Mouse (Mus musculus) stomach, postnatal 0 days (tissue): ENCODE measurements at regions not wholly inside any gene's neighbourhood (a gene's known extent, or its start where the extent isn't known, plus 50 kb on each side); places are given as distances from the start of the nearest gene placed in this dataset.

Experiments
- ATAC-seq: fragments of 200-750 bp; cut with Nextera tagmentation; 2 replicates; pipeline ENCODE4 v1.8.0; 2017; ENCODE audit not compliant: low FRiP score, low TSS enrichment
- DNase-seq: peaks from one replicate; pipeline ENCODE4 v3.0.0-alpha.2; 2016; ENCODE audit warnings: low spot score
- H3K27ac ChIP-seq: fragments of 300-500 bp; sonication (generic); replicated peaks from 2 replicates; pipeline ENCODE4 v1.5.1; 2014; ENCODE audit warnings: mild to moderate bottlenecking, control low read depth
- H3K27me3 ChIP-seq: fragments of 300-500 bp; sonication (generic); 2 replicates; pipeline ENCODE4 v1.6.1; 2014; ENCODE audit warnings: low read length; ENCODE audit not compliant: control insufficient read depth, insufficient read depth
- H3K36me3 ChIP-seq: fragments of 300-500 bp; sonication (generic); 2 replicates; pipeline ENCODE4 v1.6.1; 2014; ENCODE audit warnings: low read length, mixed read lengths; ENCODE audit not compliant: control insufficient read depth, insufficient read depth
- H3K4me1 ChIP-seq: fragments of 300-500 bp; sonication (generic); replicated peaks from 2 replicates; pipeline ENCODE4 v1.6.1; 2014; ENCODE audit warnings: antibody characterized with exemption; ENCODE audit not compliant: control insufficient read depth, insufficient read depth
- H3K4me2 ChIP-seq: fragments of 300-500 bp; sonication (generic); replicated peaks from 2 replicates; pipeline ENCODE4 v1.6.1; 2014; ENCODE audit warnings: low read depth, mild to moderate bottlenecking, control low read depth, moderate library complexity
- H3K4me3 ChIP-seq: fragments of 300-500 bp; sonication (generic); 2 replicates; pipeline ENCODE4 v1.5.1; 2014; ENCODE audit warnings: low read depth, low read length, control low read depth
- H3K9ac ChIP-seq: fragments of 300-500 bp; sonication (generic); 2 replicates; pipeline ENCODE4 v1.6.1; 2014; ENCODE audit warnings: mild to moderate bottlenecking, low read length, control low read depth, mixed read lengths
- H3K9me3 ChIP-seq: fragments of 300-500 bp; sonication (generic); 2 replicates; pipeline ENCODE4 v1.6.1; 2016; ENCODE audit warnings: low read length; ENCODE audit not compliant: control insufficient read depth
- CTCF ChIP-seq: IDR thresholded peaks from 2 replicates; pipeline ENCODE4 v1.5.1; 2016; ENCODE audit warnings: antibody characterized with exemption, low read depth, mild to moderate bottlenecking, moderate library complexity
- EP300 ChIP-seq: optimal IDR thresholded peaks from 2 replicates; pipeline ENCODE3; 2016; ENCODE audit warnings: antibody characterized with exemption
- WGBS: fragments of 180-500 bp; shearing (Covaris S2); extraction: QIAGEN DNeasy Blood & Tissue Kit; methylation state at CpG from one replicate; pipeline ENCODE4 v1.1.7; 2014; 5-methylcytosine and 5-hydroxymethylcytosine counted together

DNA sequence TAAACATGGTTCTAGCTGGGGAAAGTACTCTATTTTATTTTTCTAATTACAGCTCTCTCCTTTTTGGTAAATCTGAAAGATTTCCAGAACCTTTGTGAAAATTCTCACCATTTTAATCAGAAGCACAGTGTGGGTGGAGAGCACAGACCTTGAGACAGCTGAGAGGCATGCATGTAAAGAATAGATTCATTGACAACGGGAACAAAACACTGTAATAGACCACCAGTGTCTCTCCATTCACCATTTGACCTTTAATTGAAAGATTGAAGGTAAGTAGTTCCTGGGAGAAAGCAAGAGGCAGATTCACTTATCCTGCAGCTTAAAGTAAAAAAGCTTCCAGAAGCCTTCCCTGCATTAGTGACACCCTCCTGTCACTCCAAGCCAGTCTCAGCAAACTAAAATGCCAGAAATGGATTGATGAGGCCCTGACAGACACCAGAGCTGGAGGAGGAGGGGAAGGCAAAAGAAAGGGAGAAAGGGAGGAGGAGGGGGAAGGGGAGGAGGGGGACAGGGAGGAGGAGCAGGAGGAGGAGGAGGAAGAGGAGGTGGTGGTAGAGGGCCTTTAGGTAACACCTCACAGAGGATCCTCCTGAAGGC lies 256.1 kb upstream of the Sema6d start:
- no peak overlapping the region for H3K4me2 ChIP-seq
- no peaks in the 10 kb centered on the region for H3K9me3 ChIP-seq
- ATAC-seq (no peak), DNase-seq (no peak)
- H3K9ac ChIP-seq: no peak overlapping the region
- H3K4me3 ChIP-seq: no peak overlapping the region
- WGBS: 44% methylated on average over 1 of the region's 1 CpGs
- TF ChIP-seq EP300: no peak
- TF ChIP-seq CTCF: no peak
- H3K36me3 ChIP-seq: no peaks in the 10 kb centered on the region
- H3K27me3 ChIP-seq: no peaks in the 10 kb centered on the region
- H3K27ac ChIP-seq: no peak overlapping the region
- H3K4me1 ChIP-seq: no peaks in the 10 kb centered on the region
